Mouse (Mus musculus) neural tube, embryonic 15.5 days (tissue): ENCODE results near the gene Col20a1. TPM values are rescaled to one million over a fixed set of nuclear protein-coding genes. Genes with fewer than 3 reads are reported as not detected.

Source experiments
- ATAC-seq: fragments of 200-750 bp; cut with Nextera tagmentation; 2 replicates; pipeline ENCODE4 v1.8.0; 2017; ENCODE audit warnings: mild to moderate bottlenecking, moderate TSS enrichment, moderate library complexity; ENCODE audit not compliant: low FRiP score
- H3K27ac ChIP-seq: fragments of 300-500 bp; sonication (generic); replicated peaks from 2 replicates; pipeline ENCODE4 v1.5.1; 2015; ENCODE audit warnings: mild to moderate bottlenecking, inconsistent platforms
- H3K27me3 ChIP-seq: fragments of 300-500 bp; sonication (generic); replicated peaks from 2 replicates; pipeline ENCODE4 v1.6.1; 2015; ENCODE audit warnings: inconsistent platforms
- H3K36me3 ChIP-seq: fragments of 300-500 bp; sonication (generic); 2 replicates; pipeline ENCODE4 v1.6.1; 2015; ENCODE audit warnings: inconsistent platforms
- H3K4me1 ChIP-seq: fragments of 300-500 bp; sonication (generic); 2 replicates; pipeline ENCODE4 v1.6.1; 2015; ENCODE audit warnings: inconsistent platforms
- H3K4me2 ChIP-seq: fragments of 300-500 bp; sonication (generic); 2 replicates; pipeline ENCODE4 v1.6.1; 2015; ENCODE audit warnings: inconsistent platforms, mild to moderate bottlenecking, moderate library complexity
- H3K4me3 ChIP-seq: fragments of 300-500 bp; sonication (generic); replicated peaks from 2 replicates; pipeline ENCODE4 v1.5.1; 2015; ENCODE audit warnings: mild to moderate bottlenecking, inconsistent platforms
- H3K9ac ChIP-seq: fragments of 300-500 bp; sonication (generic); replicated peaks from 2 replicates; pipeline ENCODE4 v1.6.1; 2015; ENCODE audit warnings: mild to moderate bottlenecking, inconsistent platforms
- H3K9me3 ChIP-seq: fragments of 300-500 bp; sonication (generic); replicated peaks from 2 replicates; pipeline ENCODE4 v1.6.1; 2016; ENCODE audit warnings: inconsistent platforms
- WGBS: fragments of 180-500 bp; shearing (Covaris S2); methylation state at CpG from one replicate; pipeline ENCODE4 v1.1.7; 2015; ENCODE audit warnings: mixed read lengths; 5-methylcytosine and 5-hydroxymethylcytosine counted together
- polyA plus RNA-seq: library from polyadenylated mRNA; unstranded; fragments of >200 nt; fragmentation: Nextera tagmentation; extraction: Ambion mirVana; gene quantifications from 2 replicates; pipeline ENCODE4 v1.2.1, GENCODE M21; 2015

Gene Col20a1
- polyA plus RNA-seq, result 0.14 and 0.67 TPM in 2 replicates

DNA sequence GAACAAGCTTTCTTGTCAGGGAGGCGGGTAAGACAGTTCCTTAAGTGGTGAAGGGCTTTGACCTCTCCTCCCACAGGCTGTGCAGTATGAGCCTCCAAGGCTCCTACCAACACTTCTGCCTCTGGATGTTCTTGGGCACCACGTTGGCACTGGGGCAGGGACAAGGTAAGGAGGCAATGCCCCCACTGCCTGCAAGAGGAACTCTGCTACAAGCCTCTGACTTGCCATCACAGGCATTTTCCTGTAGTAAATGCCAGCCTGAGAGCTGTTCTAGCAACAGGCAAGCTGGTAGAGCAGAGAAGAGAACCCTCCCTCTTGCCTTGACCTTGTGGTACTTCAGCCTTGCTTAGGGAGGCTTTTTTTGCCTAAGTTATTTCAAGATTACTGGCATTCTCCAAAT lies at the start of gene Col20a1:
TSS of gene Col20a1 (plus strand) at position 87 of the 400 bp plus-strand sequence.
- Histone ChIP-seq H3K4me3 (no peak within 1 kb of the TSS), H3K27me3 (no peaks in the 10 kb centered on the region), H3K9me3 (no peaks in the 10 kb centered on the region), H3K4me1 (peaks cover 17% of the 10 kb centered on the region), H3K4me2 (no peak within 1 kb of the TSS), H3K9ac (no peak within 1 kb of the TSS), H3K27ac (no peak within 1 kb of the TSS), H3K36me3 (peaks cover 24% of the 10 kb centered on the region)
- ATAC-seq, result no peak
- 68% methylated on average over 2 of the region's 2 CpGs for WGBS

DNA sequence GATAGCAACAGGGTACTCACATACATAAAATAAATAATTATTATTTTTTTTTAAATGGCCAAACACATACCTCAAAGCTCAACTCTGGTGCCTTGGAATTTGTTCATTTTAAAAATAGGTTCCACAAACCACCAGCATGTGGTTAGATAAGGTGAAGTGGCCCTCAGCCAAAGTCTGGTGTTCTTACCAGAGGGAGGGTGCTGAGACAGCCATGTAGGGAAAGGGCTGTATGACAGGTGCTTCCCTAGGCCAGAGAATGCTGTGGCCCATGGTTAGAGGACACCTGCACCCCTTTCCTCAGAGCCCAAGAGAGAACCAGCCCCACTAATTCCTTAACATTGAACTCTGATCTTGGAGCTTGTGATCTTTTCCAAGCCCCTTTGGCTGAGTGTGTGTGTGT lies 46.1 kb upstream of the Col20a1 start:
- Histone ChIP-seq H3K9ac (no peak overlapping the region), H3K9me3 (no peaks in the 10 kb centered on the region), H3K27ac (no peak overlapping the region), H3K4me1 (0 out of 2 replicates have a peak, but pooled peaks cover 6% of the 10 kb centered on the region), H3K4me3 (no peak overlapping the region), H3K36me3 (0 out of 2 replicates have a peak, but pooled peaks cover 22% of the 10 kb centered on the region), H3K4me2 (no peak overlapping the region), H3K27me3 (no peaks in the 10 kb centered on the region)
- no peak for ATAC-seq

DNA sequence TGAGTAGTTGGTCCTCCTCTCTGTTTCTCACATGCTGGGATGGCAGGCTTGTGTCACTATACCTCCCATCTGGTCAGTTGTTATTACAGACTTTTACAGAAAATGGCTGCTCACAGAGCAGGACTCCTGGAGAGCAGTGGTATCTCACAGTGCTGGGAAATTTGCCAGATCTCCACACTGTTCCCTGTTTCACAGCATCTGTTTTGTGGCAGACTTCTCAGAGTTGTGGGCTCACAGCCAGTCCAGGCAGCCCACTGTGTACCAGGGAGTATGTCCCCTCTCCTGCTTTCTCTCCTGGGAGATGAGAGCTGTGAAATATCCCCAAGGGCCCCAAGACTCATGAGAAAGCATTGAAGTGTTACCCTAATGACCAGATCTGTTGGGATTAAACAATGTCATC lies 44.5 kb upstream of the Col20a1 start:
- no peaks in the 10 kb centered on the region for H3K9me3 ChIP-seq
- H3K36me3 ChIP-seq, result 0 out of 2 replicates have a peak, but pooled peaks cover 13% of the 10 kb centered on the region
- H3K4me1 ChIP-seq, result 0 out of 2 replicates have a peak, but pooled peaks cover 6% of the 10 kb centered on the region
- no peak overlapping the region for H3K4me2 ChIP-seq
- peak overlapping the region; percentile 33; the same call in 1 of the 2 replicates for H3K27ac ChIP-seq
- ATAC-seq, result peak; percentile 55; the same call in 1 of the 2 replicates
- H3K4me3 ChIP-seq, result no peak overlapping the region
- no peak overlapping the region for H3K9ac ChIP-seq
- no peaks in the 10 kb centered on the region for H3K27me3 ChIP-seq

DNA sequence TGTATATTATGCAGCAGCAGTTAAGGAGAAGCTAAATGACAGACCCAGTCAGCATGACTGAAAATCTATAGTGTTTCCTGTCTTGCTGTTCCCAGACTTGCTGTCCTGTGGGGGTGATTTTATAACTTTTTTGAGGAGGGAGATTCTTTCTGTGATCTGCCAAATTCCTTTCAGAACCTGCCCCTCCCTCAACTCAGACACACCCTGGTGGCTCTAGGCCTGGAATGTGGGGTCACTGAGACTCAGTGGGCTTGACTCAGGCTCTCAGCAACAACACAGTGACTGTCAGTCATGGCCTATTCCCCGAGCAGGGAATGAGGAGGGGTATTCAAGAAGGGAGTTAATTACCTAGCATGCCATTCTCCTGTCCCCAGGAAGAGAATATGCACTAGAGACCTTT lies 36.4 kb upstream of the Col20a1 start:
- no peak for ATAC-seq
- no peak overlapping the region for H3K9ac ChIP-seq
- H3K27me3 ChIP-seq, result no peaks in the 10 kb centered on the region
- H3K9me3 ChIP-seq, result no peaks in the 10 kb centered on the region
- H3K4me3 ChIP-seq, result no peak overlapping the region
- 22% methylated on average over 1 of the region's 1 CpGs for WGBS
- H3K36me3 ChIP-seq, result no peaks in the 10 kb centered on the region
- H3K4me1 ChIP-seq, result peaks cover 35% of the 10 kb centered on the region
- no peak overlapping the region for H3K27ac ChIP-seq
- H3K4me2 ChIP-seq, result no peak overlapping the region

DNA sequence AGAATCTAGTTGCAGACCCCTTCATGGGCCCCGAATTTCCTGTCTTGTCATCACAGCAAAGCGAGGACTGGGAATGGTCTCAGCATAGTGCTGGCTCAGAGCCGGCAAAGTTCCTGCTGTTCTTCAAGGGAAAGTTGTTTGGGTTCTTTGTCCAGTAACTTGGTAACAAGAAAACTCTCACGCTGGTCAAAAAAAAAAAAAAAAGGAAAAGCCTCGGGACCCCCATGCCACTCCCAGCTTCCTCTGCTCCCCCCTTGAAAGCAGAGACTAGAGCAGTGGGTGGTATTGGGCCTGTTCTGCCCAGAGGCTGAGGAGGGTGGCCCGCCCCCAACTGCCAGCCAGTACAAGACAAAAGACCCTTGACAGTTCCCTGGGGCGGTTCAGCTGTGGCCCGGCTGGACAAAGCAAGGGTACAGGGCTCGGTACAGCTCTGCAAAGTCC lies 33.6 kb upstream of the Col20a1 start:
- H3K4me3 ChIP-seq, result peak overlapping the region; percentile 65
- H3K4me1 ChIP-seq, result peaks cover 39% of the 10 kb centered on the region
- H3K27ac ChIP-seq, result peak overlapping the region; percentile 92
- H3K9ac ChIP-seq, result peak overlapping the region; percentile 78; the same call in 1 of the 2 replicates
- 3% methylated on average over 9 of the region's 9 CpGs for WGBS
- H3K9me3 ChIP-seq, result no peaks in the 10 kb centered on the region
- H3K4me2 ChIP-seq, result peak overlapping the region; percentile 82
- ATAC-seq, result 0 out of 2 replicates have a peak, but pooled peaks have one; percentile 39
- H3K36me3 ChIP-seq, result no peaks in the 10 kb centered on the region
- H3K27me3 ChIP-seq, result no peaks in the 10 kb centered on the region

DNA sequence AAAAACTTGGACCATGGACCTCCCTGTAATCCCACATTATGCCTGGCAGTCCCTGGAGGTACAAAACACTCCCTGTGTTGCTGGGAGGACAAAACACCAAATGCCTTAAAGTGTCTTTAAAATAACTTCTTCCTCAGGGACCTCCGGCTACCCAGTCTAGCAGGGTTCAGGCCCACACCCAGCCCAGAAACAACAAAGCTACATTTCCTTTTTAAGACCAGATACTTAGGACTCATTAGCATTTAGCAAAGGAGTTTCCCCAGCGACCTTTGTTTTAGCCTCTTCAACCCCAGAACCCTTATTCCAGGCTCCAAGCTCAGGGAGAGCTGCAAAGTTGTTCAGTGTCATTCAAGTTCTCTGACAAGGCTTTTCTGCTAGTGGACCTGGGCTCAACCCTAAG lies 32.7 kb upstream of the Col20a1 start:
- 8% methylated on average over 2 of the region's 2 CpGs for WGBS
- H3K4me2 ChIP-seq, result peak overlapping the region; percentile 82
- H3K4me3 ChIP-seq, result peak overlapping the region; percentile 65
- ATAC-seq, result no peak
- H3K27ac ChIP-seq, result peak overlapping the region; percentile 92
- H3K9ac ChIP-seq, result peak overlapping the region; percentile 78
- no peaks in the 10 kb centered on the region for H3K36me3 ChIP-seq
- no peaks in the 10 kb centered on the region for H3K27me3 ChIP-seq
- H3K9me3 ChIP-seq, result no peaks in the 10 kb centered on the region
- peaks cover 39% of the 10 kb centered on the region for H3K4me1 ChIP-seq

DNA sequence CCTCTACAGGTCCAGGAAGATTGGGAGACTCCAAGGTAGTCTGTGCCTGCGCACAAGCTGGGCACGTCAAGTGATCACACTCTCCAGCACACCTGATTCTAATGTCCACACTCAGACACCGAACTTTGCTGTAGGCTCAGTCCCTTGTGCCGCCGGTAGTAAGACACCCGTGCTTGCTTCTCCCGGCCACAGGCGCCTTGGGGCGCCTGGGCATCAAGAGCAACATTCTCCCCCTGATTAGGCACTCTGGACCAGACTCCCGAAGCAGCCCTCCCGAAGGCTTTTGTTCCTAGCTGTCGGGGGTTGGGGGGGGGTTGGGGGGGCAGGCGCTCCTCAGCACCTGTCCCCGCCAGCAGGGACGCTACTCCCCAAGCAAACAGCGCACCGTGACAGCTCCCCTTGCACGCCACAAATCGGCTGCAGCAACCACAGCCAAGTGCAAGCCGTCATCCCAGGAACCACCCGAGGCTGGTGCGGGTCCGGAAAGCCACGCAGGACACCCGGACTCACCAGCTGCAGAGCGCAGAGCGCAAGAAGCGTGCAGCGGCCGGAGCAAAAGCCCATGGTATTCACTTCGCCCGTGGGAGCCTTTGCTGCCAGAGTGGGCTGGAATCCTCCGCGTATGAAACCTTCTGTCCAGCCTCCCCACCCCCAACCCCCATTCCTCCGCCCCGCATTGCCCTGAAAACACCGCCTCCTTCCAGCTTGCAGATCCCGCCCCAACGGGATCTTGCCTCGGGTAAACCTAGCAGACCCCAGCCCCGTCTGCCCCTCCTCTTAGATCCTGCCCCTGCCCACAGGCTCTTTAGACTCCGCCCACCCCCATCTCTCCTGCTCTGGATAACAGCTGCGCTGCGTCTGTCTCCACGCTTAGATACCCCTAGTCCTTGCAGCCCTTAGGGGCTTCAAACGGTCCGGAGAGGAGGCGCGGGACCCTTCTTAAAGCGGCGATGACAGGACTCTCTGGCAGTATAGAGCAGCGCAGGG lies 32.0 kb upstream of the Col20a1 start, which contains the start of gene Nkain4:
TSS of gene Nkain4 (minus strand) at position 639 of the 987 bp plus-strand sequence.
- Histone ChIP-seq H3K9ac (peak within 1 kb of the TSS; percentile 78), H3K4me3 (peak within 1 kb of the TSS; percentile 65), H3K4me1 (peaks cover 39% of the 10 kb centered on the region), H3K9me3 (no peaks in the 10 kb centered on the region), H3K27me3 (no peaks in the 10 kb centered on the region), H3K27ac (peak within 1 kb of the TSS; percentile 92), H3K4me2 (peak within 1 kb of the TSS; percentile 82), H3K36me3 (no peaks in the 10 kb centered on the region)
- ATAC-seq, result peak; percentile 94
- WGBS, result under 1% methylated on average over 52 of the region's 52 CpGs

DNA sequence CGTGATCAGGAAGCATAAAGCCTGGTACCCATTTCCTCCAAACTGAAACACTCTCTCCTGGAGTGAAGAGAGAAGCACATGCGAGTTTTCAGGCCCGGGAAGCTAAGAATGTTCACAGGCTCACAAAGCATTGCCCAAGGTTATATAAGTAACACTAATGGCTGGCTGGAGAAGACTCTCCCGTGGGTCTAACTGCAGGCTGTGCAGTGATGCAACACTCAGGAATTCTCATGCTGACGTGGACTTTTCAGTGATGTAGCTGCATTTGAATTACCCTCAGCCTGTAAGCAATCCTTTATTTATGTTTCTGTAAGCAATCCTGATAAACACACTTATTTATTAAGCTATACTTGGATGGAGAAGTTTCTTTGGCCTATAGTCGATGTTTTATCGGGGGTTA lies 26.7 kb upstream of the Col20a1 start:
- Histone ChIP-seq H3K9me3 (no peaks in the 10 kb centered on the region), H3K9ac (no peak overlapping the region), H3K36me3 (no peaks in the 10 kb centered on the region), H3K4me1 (peaks cover 7% of the 10 kb centered on the region), H3K4me3 (no peak overlapping the region), H3K27ac (no peak overlapping the region), H3K4me2 (no peak overlapping the region), H3K27me3 (no peaks in the 10 kb centered on the region)
- no peak for ATAC-seq
- WGBS, result 69% methylated on average over 7 of the region's 7 CpGs

DNA sequence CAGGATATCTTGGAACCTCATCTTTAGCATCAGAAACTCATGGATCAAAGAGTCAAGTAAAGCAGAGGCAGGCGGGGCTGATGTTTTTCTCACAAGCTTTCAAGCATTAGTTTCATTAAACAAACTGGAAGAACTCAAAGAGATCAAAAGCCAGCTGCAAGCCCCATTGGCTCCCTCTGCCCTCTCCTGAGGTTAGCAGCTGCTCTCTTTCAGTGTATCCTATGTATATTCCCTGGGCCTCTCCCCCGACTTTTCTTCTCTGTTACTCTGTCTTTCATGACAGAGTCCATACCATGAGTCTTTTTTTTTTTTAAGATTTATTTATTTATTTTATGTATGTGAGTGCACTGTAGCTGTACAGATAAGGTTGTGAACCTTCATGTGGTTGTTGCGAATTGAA lies 26.1 kb upstream of the Col20a1 start:
- H3K36me3 ChIP-seq, result no peaks in the 10 kb centered on the region
- no peak overlapping the region for H3K27ac ChIP-seq
- no peak for ATAC-seq
- WGBS, result 78% methylated on average over 3 of the region's 3 CpGs
- 0 out of 2 replicates have a peak, but pooled peaks cover 1% of the 10 kb centered on the region for H3K4me1 ChIP-seq
- H3K9ac ChIP-seq, result no peak overlapping the region
- no peaks in the 10 kb centered on the region for H3K9me3 ChIP-seq
- H3K4me3 ChIP-seq, result no peak overlapping the region
- H3K27me3 ChIP-seq, result no peaks in the 10 kb centered on the region
- no peak overlapping the region for H3K4me2 ChIP-seq

DNA sequence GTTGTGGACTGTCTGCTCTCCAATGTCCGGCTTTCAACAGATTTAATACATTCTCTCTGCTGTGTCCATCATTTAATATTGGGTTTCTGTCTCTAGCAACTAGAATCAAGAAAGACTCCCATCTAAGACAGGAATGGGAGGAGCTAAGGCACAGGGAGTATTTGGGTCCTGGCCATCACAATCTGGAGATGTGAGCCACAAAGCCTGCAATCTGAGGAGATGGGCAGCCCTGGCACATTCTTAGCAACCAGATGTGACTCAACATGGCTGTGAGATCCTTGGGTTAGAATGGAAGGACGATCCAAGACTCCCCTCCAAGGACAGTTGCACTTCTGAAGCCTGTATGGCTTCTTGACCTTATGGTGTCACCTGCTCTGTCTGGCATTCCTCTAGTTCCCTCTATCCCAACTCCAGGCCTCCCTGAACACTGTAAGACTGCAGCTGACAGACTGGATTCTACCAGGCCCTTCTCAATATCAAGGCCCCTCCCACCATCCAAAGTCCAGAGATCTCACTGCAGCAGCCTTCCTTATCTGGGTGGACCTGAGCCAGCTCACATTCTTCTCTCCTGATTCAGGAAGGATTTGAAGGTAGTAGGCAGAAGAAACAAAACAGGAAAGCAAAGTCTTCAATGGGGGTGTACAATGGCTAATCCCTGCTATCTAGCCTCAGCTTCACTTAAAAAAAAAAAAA lies 23.6 kb upstream of the Col20a1 start:
- H3K4me3 ChIP-seq, result no peak overlapping the region

DNA sequence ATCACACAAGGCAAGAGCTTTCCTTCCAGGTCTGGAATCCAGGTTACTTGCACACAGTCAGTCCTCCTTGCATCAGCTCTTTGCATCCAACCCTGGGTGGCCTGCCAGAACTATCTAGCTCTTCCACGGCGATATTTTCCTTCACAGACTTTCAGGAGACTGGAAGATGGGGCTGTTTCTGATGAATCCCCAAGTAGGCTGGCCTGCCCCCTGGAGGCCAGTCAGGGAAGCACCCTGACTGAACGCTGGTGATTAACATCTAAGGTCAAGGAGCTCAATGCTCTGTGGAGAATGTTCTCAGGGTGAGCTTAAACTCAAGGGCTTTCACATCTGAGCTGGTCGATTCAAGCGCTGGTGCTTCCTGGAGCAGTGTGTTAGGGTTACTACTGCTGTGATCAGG lies 22.4 kb upstream of the Col20a1 start:
- Histone ChIP-seq H3K4me3 (no peak overlapping the region), H3K27me3 (no peaks in the 10 kb centered on the region), H3K27ac (no peak overlapping the region), H3K9ac (no peak overlapping the region), H3K9me3 (no peaks in the 10 kb centered on the region), H3K4me2 (no peak overlapping the region), H3K36me3 (0 out of 2 replicates have a peak, but pooled peaks cover under 1% of the 10 kb centered on the region), H3K4me1 (peaks cover 21% of the 10 kb centered on the region)
- no peak for ATAC-seq
- 6% methylated on average over 5 of the region's 5 CpGs for WGBS

More for the DNA sequence above, 23.6 kb upstream of the Col20a1 start:
- Histone ChIP-seq H3K36me3 (no peaks in the 10 kb centered on the region), H3K4me2 (no peak overlapping the region), H3K4me1 (peaks cover 9% of the 10 kb centered on the region), H3K9ac (no peak overlapping the region), H3K27ac (no peak overlapping the region), H3K27me3 (no peaks in the 10 kb centered on the region), H3K9me3 (no peaks in the 10 kb centered on the region)
- no peak for ATAC-seq
- WGBS, result 86% methylated on average over 2 of the region's 2 CpGs
